Mouse (Mus musculus) intestine, postnatal 0 days (tissue): ENCODE results near the gene Ccdc157. TPM values are rescaled to one million over a fixed set of nuclear protein-coding genes. Genes with fewer than 3 reads are reported as not detected.

Experiments
- ATAC-seq: fragments of 200-750 bp; cut with Nextera tagmentation; 2 replicates; pipeline ENCODE4 v1.8.0; 2017; ENCODE audit warnings: mild to moderate bottlenecking, moderate TSS enrichment, moderate library complexity
- H3K27ac ChIP-seq: fragments of 300-500 bp; sonication (generic); 2 replicates; pipeline ENCODE4 v1.5.1; 2014; ENCODE audit warnings: mild to moderate bottlenecking, low read depth, low read length, moderate library complexity
- H3K27me3 ChIP-seq: fragments of 300-500 bp; sonication (generic); replicated peaks from 2 replicates; pipeline ENCODE4 v1.6.1; 2014; ENCODE audit warnings: low read length, mixed read lengths; ENCODE audit not compliant: control insufficient read depth, insufficient read depth
- H3K36me3 ChIP-seq: fragments of 300-500 bp; sonication (generic); 2 replicates; pipeline ENCODE4 v1.6.1; 2014; ENCODE audit warnings: mild to moderate bottlenecking, moderate library complexity; ENCODE audit not compliant: control insufficient read depth, insufficient read depth
- H3K4me1 ChIP-seq: fragments of 300-500 bp; sonication (generic); replicated peaks from 2 replicates; pipeline ENCODE4 v1.6.1; 2014; ENCODE audit warnings: antibody characterized with exemption, low read length, mixed read lengths; ENCODE audit not compliant: control insufficient read depth, insufficient read depth
- H3K4me2 ChIP-seq: fragments of 300-500 bp; sonication (generic); replicated peaks from 2 replicates; pipeline ENCODE4 v1.6.1; 2014; ENCODE audit warnings: low read depth, mild to moderate bottlenecking, moderate library complexity
- H3K4me3 ChIP-seq: fragments of 300-500 bp; sonication (generic); 2 replicates; pipeline ENCODE4 v1.5.1; 2014; ENCODE audit warnings: low read depth, low read length
- H3K9ac ChIP-seq: fragments of 300-500 bp; sonication (generic); 2 replicates; pipeline ENCODE4 v1.6.1; 2014; ENCODE audit warnings: mild to moderate bottlenecking, low read depth, low read length
- H3K9me3 ChIP-seq: fragments of 300-500 bp; sonication (generic); 2 replicates; pipeline ENCODE4 v1.6.1; 2016; ENCODE audit warnings: mixed run types; ENCODE audit not compliant: control insufficient read depth
- CTCF ChIP-seq: sonication (generic); IDR thresholded peaks from 2 replicates; pipeline ENCODE4 v1.5.1; 2016; ENCODE audit warnings: low read depth, mild to moderate bottlenecking, control low read depth, antibody characterized with exemption, moderate library complexity
- WGBS: fragments of 180-500 bp; shearing (Covaris S2); extraction: QIAGEN DNeasy Blood & Tissue Kit; methylation state at CpG from one replicate; pipeline ENCODE4 v1.1.7; 2014; 5-methylcytosine and 5-hydroxymethylcytosine counted together
- polyA plus RNA-seq: library from polyadenylated mRNA; unstranded; fragments of >200 nt; fragmentation: Nextera tagmentation; extraction: Ambion mirVana; gene quantifications from 2 replicates; pipeline ENCODE4 v1.2.1, GENCODE M21; 2015

The Ccdc157 gene
- polyA plus RNA-seq, result 1.1 and 1.7 TPM in 2 replicates

DNA sequence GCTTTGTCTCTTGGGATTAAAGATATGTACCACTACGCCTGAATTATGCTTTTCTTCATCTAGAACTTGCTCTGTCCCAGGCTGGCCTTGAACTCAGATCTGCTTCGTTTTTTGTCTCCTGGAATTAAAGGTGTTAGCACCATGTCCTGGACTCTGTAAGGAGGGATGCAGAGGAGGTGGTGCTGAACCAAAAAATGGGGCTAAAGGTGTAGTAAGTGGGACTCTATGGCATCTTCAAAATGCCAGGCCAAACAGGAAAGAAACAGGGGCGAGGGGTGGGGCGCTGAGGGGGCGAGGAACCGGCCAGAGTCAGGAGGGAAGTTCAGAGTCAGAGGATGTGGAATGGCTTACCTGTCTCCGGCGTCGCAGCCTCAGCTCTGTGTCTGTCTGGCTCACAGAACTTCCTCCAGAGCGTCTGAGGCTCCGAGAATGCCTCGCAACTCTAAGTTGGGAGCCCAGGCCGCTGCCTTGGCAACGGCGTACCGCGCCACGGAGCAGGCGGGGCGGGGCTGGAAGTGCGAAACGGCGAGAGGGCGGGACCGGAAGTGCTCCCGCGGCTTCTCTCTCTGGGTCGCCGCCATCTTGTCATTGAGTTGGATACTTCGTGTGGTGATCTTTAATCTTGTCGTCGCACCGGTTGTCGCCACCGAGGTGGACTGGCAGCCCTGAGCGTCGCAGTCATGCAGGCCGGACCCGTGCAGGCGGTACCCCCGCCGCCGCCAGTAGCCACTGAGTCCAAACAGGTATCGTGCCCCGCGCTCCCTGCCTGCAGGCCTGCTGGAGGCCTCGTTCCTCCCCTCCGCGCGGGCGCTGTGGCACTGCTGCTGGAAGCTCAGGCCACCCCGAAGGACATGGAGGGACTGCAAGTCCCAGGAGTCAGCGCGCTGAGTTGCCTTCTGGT lies at the start of gene Ccdc157, which contains the start of gene Sf3a1:
Ccdc157 (minus strand) TSS at position 486 of the 901 bp plus-strand sequence.
Sf3a1 (plus strand) TSS at position 543 of the 901 bp plus-strand sequence.
- peak within 1 kb of the TSS; percentile 67 for H3K4me3 ChIP-seq
- H3K9me3 ChIP-seq, result no peaks in the 10 kb centered on the region
- peak; percentile 31 for TF ChIP-seq CTCF
- H3K9ac ChIP-seq, result peak within 1 kb of the TSS; percentile 71
- H3K4me1 ChIP-seq, result no peaks in the 10 kb centered on the region
- WGBS, result 1% methylated on average over 54 of the region's 54 CpGs
- H3K36me3 ChIP-seq, result peaks cover 12% of the 10 kb centered on the region
- H3K4me2 ChIP-seq, result peak within 1 kb of the TSS; percentile 85
- peak within 1 kb of the TSS; percentile 81 for H3K27ac ChIP-seq
- no peaks in the 10 kb centered on the region for H3K27me3 ChIP-seq
- ATAC-seq, result peak; percentile 97

DNA sequence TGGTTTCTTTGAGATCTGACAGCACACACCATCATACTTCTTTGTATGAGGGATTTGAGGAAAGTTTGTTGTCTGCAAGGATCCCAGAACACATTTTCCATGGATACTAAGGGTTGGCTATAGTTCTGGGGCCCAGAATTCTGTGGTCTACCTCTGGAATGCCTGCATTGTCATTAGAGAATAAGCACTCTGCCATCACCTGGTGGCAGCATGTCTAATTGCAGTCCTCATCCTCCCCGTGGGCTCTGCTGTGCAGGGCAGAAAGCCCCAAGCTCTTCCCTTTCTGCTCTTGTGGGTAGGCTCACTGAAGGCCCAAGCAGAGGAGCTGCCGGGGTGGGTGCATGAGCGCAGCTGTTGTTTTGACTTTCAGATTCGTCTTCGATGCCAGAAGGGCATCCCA lies 49.5 kb upstream of the Ccdc157 start:
- Histone ChIP-seq H3K9ac (no peak overlapping the region), H3K4me1 (no peaks in the 10 kb centered on the region), H3K4me2 (no peak overlapping the region), H3K4me3 (no peak overlapping the region), H3K36me3 (peaks cover 86% of the 10 kb centered on the region), H3K27ac (no peak overlapping the region), H3K9me3 (no peaks in the 10 kb centered on the region), H3K27me3 (no peaks in the 10 kb centered on the region)
- no peak for ATAC-seq
- TF ChIP-seq CTCF, result peak; percentile 76
- WGBS, result 74% methylated on average over 5 of the region's 5 CpGs

DNA sequence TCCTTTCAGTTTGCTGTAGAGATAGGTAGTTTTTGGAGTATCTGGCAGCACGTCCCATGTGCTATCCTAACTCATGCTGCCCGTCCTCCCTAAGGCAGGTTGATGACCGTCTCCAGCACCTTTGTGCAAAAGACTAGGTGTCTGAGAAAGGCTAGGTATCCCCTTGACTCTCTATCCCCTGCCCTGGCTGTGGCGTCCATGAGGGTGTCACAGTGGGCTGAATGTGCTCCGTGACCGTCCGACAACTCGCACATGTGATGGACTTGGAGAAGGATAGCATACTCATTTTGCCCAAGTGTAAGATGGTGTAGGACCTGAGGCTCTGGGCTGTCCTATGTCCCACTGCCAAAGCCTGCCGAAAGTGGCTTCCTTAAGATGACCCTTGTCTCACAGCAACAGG lies 47.6 kb upstream of the Ccdc157 start:
- Histone ChIP-seq H3K4me2 (no peak overlapping the region), H3K9ac (no peak overlapping the region), H3K36me3 (peaks cover 67% of the 10 kb centered on the region), H3K27me3 (no peaks in the 10 kb centered on the region), H3K27ac (no peak overlapping the region), H3K4me1 (no peaks in the 10 kb centered on the region; the same call in 1 of the 2 replicates), H3K4me3 (no peak overlapping the region), H3K9me3 (no peaks in the 10 kb centered on the region)
- no peak for ATAC-seq
- WGBS, result 94% methylated on average over 9 of the region's 9 CpGs
- no peak for TF ChIP-seq CTCF

DNA sequence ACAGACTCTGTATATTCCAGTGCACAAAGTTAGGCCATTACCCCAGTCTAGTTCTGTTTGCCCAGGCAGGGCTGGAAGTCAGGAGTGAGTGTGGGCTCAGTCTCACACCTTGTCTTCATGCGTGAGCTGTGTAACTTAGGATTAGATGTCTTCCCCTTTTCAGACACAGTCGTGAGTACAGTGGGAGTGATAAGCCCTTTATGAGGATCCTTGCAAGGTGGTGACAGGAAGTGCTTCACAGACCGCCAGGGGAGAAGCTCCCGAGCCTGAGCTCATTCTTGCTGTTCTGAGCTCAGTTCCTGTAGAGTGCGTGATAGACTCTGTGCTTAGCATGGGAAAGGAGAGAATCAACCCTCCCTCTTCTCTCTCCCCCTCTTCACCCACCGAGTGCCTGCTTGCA lies 46.5 kb upstream of the Ccdc157 start:
- WGBS, result 65% methylated on average over 6 of the region's 6 CpGs

DNA sequence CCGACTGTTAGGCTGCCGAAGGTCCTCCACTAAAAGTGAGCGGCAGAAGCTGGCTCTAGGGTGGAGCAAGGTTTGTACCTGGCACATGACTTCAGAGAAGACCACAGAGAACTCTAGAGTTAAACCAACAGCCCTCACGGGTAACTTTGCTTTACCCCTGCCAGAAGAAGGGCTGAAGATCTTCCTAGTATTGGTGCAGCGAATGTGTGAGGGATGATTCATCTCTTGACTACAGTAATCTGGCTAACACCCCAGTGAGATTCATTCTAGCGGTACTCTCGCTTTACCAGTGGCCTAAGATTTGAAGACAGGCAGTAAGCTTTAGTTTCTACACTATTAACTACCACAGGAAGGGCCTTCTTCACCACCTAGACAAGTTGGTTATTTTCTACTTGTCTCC lies 45.9 kb upstream of the Ccdc157 start:
- Histone ChIP-seq H3K4me3 (no peak overlapping the region), H3K9me3 (no peaks in the 10 kb centered on the region), H3K9ac (no peak overlapping the region), H3K4me1 (peaks cover 3% of the 10 kb centered on the region; the same call in 1 of the 2 replicates), H3K36me3 (peaks cover 51% of the 10 kb centered on the region), H3K4me2 (no peak overlapping the region), H3K27ac (no peak overlapping the region), H3K27me3 (no peaks in the 10 kb centered on the region)
- no peak for TF ChIP-seq CTCF
- 84% methylated on average over 7 of the region's 7 CpGs for WGBS
- no peak for ATAC-seq

More for the DNA sequence above, 46.5 kb upstream of the Ccdc157 start:
- no peak for TF ChIP-seq CTCF
- no peaks in the 10 kb centered on the region for H3K9me3 ChIP-seq
- H3K27ac ChIP-seq, result no peak overlapping the region
- H3K9ac ChIP-seq, result no peak overlapping the region
- peaks cover 3% of the 10 kb centered on the region; the same call in 1 of the 2 replicates for H3K4me1 ChIP-seq
- ATAC-seq, result no peak
- no peak overlapping the region for H3K4me2 ChIP-seq
- no peaks in the 10 kb centered on the region for H3K27me3 ChIP-seq
- H3K36me3 ChIP-seq, result peaks cover 58% of the 10 kb centered on the region
- no peak overlapping the region for H3K4me3 ChIP-seq

DNA sequence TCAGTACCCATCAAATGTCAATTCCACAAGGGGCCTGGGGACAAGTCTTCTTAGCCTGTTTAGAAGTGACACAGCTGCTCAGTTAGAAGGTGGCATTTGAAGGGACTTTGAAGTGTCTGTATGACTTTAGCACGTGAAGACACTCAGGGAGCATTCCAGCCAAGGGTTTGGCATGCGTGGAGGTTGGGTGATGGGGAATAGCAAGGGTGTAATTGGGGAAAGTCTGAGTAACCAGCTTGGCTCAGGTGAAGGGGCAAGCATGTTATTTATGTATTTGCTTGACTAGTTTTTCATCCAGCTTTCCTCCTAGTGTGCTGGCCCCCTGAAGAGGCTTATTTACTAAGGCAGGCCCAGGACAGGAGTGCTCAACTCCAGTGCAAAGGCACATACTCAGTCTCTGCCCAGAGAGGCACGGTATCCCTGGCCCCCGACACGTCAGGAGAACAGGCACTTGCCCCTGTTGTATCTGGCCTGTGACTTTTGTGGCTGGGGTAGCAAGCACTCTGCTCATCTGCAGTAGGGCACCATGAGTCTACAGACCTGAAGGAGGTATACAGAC lies 45.1 kb upstream of the Ccdc157 start:
- Histone ChIP-seq H3K36me3 (peaks cover 44% of the 10 kb centered on the region), H3K4me2 (no peak overlapping the region), H3K27ac (no peak overlapping the region), H3K9me3 (no peaks in the 10 kb centered on the region), H3K4me3 (no peak overlapping the region), H3K9ac (no peak overlapping the region), H3K27me3 (no peaks in the 10 kb centered on the region), H3K4me1 (peaks cover 3% of the 10 kb centered on the region; the same call in 1 of the 2 replicates)
- TF ChIP-seq CTCF, result no peak
- no peak for ATAC-seq
- 80% methylated on average over 5 of the region's 5 CpGs for WGBS
